Mouse (Mus musculus): ENCODE data around the gene Il17f. TPM values are rescaled to one million over a fixed set of nuclear protein-coding genes. Genes with fewer than 3 reads are reported as not detected.
"Not testable (repeated sequence)": the region's sequence is repeated elsewhere in the genome, so short reads cannot be mapped to it uniquely, and the experiment has no call there.

Gene Il17f
- not detected in 2 replicates for polyA plus RNA-seq (2015; fragmentation: Nextera tagmentation; extraction: Ambion mirVana)

DNA sequence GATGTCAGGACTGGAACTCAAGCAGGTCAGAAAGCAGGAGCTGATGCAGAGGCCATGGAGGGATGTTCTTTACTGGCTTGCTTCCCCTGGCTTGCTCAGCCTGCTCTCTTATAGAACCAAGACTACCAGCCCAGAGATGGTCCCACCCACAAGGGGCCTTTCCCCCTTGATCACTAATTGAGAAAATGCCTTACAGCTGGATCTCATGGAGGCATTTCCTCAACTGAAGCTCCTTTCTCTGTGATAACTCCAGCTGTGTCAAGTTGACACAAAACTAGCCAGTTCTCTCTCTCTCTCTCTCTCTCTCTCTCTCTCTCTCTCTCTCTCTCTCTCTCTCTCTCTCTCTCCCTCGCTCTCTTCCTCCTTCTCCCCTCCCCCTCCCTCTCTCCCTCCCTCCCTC is at the start of gene Il17f:
TSS of gene Il17f (minus strand) at position 101 of the 400 bp plus-strand sequence.
- H3K27me3 ChIP-seq (replicated peaks; ENCODE audit: control insufficient read depth, insufficient read depth, low read length); ATAC-seq; H3K36me3 ChIP-seq (ENCODE audit: control insufficient read depth, insufficient read depth); H3K9ac ChIP-seq (ENCODE audit: low read depth, low read length); H3K4me3 ChIP-seq (ENCODE audit: low read depth, low read length); H3K27ac ChIP-seq (ENCODE audit: low read depth, low read length); H3K4me1 ChIP-seq (replicated peaks; ENCODE audit: control insufficient read depth, insufficient read depth, low read length); H3K4me2 ChIP-seq (replicated peaks; ENCODE audit: low read depth); H3K9me3 ChIP-seq (ENCODE audit: control insufficient read depth): not testable (repeated sequence)
- WGBS: 87% methylated on average over 1 of the region's 1 CpGs

DNA sequence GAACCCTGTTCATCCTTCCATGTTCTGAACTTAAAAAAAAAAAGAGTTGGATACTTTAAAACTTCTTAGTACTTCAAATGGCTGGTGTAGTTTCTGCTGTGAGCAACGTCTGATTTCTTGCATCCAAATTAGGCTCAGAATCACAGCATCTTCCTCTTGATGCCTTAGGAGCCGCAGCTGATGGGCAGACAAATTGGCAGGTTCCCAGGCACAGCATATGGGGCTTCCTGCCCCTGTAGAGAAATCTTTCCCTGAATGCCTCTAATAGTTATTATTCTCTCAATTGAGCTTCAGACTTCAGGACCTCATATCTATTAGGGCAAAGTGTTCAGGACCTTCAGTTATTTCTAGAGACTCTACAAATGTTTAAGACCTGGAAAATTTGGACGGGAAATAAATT is 49.5 kb upstream of the Il17f start:
- Histone ChIP-seq H3K4me1 (replicated peaks; ENCODE audit: control insufficient read depth, insufficient read depth, low read length) (no peaks in the 10 kb centered on the region), H3K9ac (ENCODE audit: low read depth, low read length) (no peak overlapping the region), H3K27ac (ENCODE audit: low read depth, low read length) (no peak overlapping the region), H3K9me3 (ENCODE audit: control insufficient read depth) (no peaks in the 10 kb centered on the region), H3K27me3 (replicated peaks; ENCODE audit: control insufficient read depth, insufficient read depth, low read length) (no peaks in the 10 kb centered on the region), H3K4me2 (replicated peaks; ENCODE audit: low read depth) (no peak overlapping the region), H3K4me3 (ENCODE audit: low read depth, low read length) (no peak overlapping the region), H3K36me3 (ENCODE audit: control insufficient read depth, insufficient read depth) (no peaks in the 10 kb centered on the region)
- WGBS: 73% methylated on average over 3 of the region's 3 CpGs
- ATAC-seq: no peak
- no peak for TF ChIP-seq CTCF (IDR thresholded peaks at IDR 0.05; ENCODE audit: low read depth)

DNA sequence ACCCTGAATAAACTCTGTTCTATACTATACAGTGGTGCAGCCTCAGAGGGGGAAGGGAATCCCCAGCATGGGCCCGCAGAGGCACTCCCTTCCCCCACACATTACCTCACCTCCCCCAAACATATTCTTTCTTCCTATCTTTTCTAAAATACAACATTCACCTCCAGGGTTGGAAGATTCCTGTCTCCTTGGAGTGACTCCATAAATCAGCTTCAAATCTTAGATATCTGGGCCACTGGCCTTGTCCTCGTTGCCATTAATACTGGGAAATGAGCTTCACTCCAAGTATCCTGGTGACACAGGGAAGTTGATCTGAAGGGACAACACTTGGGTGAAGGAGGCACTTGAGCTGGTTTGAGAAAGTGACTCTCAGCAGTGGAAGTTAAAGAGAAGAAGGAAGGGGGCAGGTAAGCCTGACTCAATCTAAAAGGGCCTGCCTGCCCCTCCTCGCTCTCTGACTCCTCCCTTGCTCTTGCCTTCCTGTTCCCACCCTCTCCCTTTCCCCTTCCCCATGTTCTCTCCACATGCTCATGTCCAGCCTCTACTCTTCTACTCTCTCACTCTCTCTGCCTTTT is 46.2 kb upstream of the Il17f start:
- no peak overlapping the region for H3K27ac ChIP-seq (ENCODE audit: low read depth, low read length)

DNA sequence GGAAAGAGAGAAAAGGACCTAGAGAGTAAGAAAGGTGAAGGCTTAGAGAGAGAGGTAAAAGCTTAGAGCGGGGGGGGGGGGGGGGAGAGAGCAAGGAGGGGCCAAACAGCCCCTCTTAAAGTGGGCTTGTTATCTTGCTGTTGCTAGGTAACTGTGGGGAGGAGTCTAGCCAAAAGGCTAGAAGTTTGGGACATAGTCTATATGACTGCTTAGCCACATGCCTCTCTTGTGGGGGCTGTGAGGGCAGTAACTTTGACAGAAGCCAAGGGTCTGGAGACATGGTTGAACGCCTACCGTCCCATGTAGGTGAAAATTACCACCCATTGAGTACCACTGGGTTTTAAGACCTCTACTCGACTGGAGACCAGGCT is 42.7 kb upstream of the Il17f start:
- H3K36me3 ChIP-seq (ENCODE audit: control insufficient read depth, insufficient read depth): no peaks in the 10 kb centered on the region
- 86% methylated on average over 3 of the region's 4 CpGs for WGBS
- no peak overlapping the region for H3K4me3 ChIP-seq (ENCODE audit: low read depth, low read length)
- no peak overlapping the region for H3K27ac ChIP-seq (ENCODE audit: low read depth, low read length)
- TF ChIP-seq CTCF (IDR thresholded peaks at IDR 0.05; ENCODE audit: low read depth): no peak
- H3K27me3 ChIP-seq (replicated peaks; ENCODE audit: control insufficient read depth, insufficient read depth, low read length): no peaks in the 10 kb centered on the region
- no peak for ATAC-seq
- no peaks in the 10 kb centered on the region for H3K4me1 ChIP-seq (replicated peaks; ENCODE audit: control insufficient read depth, insufficient read depth, low read length)
- H3K9ac ChIP-seq (ENCODE audit: low read depth, low read length): no peak overlapping the region
- H3K9me3 ChIP-seq (ENCODE audit: control insufficient read depth): no peaks in the 10 kb centered on the region
- H3K4me2 ChIP-seq (replicated peaks; ENCODE audit: low read depth): no peak overlapping the region

More for the DNA sequence above, 46.2 kb upstream of the Il17f start:
- no peak overlapping the region for H3K9ac ChIP-seq (ENCODE audit: low read depth, low read length)
- H3K4me2 ChIP-seq (replicated peaks; ENCODE audit: low read depth): no peak overlapping the region
- no peaks in the 10 kb centered on the region for H3K36me3 ChIP-seq (ENCODE audit: control insufficient read depth, insufficient read depth)
- ATAC-seq: no peak
- H3K27me3 ChIP-seq (replicated peaks; ENCODE audit: control insufficient read depth, insufficient read depth, low read length): no peaks in the 10 kb centered on the region
- H3K9me3 ChIP-seq (ENCODE audit: control insufficient read depth): no peaks in the 10 kb centered on the region
- 85% methylated on average over 3 of the region's 3 CpGs for WGBS
- no peak for TF ChIP-seq CTCF (IDR thresholded peaks at IDR 0.05; ENCODE audit: low read depth)
- no peaks in the 10 kb centered on the region for H3K4me1 ChIP-seq (replicated peaks; ENCODE audit: control insufficient read depth, insufficient read depth, low read length)
- H3K4me3 ChIP-seq (ENCODE audit: low read depth, low read length): no peak overlapping the region

DNA sequence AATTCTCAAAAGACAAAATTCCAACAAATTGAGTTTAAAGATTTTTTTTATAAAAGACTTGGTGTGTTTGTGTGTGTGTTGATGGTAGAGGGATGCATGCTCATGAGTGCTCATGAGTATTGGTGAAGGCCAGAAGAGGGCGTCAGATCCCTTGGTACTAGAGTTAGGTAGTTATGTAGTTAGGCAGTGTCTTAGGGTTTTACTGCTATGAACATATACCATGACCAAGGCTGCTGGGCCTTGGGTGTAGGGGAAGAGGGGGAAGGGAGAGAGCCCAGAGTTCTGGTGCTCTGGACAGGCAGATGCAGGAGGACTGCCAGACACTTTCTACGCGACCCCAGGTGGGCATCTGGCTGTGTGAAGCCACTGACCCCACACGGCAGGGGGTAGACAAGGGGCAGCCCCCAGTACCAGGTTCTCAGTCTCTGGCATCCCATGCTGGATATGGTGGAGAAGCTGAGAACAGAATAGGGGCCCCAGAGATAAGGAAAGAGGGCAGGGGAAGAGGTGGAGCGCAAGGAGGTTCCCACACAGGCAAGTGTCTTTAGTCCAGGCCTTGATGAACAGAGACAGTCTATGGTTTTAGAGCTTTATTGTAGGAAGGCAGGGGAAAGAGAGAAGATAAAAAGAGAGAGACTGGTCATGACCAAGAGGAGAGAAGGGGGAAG is 42.2 kb upstream of the Il17f start:
- Histone ChIP-seq H3K27me3 (replicated peaks; ENCODE audit: control insufficient read depth, insufficient read depth, low read length) (no peaks in the 10 kb centered on the region), H3K9ac (ENCODE audit: low read depth, low read length) (no peak overlapping the region), H3K4me1 (replicated peaks; ENCODE audit: control insufficient read depth, insufficient read depth, low read length) (no peaks in the 10 kb centered on the region), H3K36me3 (ENCODE audit: control insufficient read depth, insufficient read depth) (no peaks in the 10 kb centered on the region), H3K27ac (ENCODE audit: low read depth, low read length) (no peak overlapping the region), H3K4me2 (replicated peaks; ENCODE audit: low read depth) (no peak overlapping the region), H3K9me3 (ENCODE audit: control insufficient read depth) (no peaks in the 10 kb centered on the region), H3K4me3 (ENCODE audit: low read depth, low read length) (no peak overlapping the region)
- ATAC-seq: peak; percentile 45; the same call in 1 of the 2 replicates
- peak; percentile 64 for TF ChIP-seq CTCF (IDR thresholded peaks at IDR 0.05; ENCODE audit: low read depth)
- 70% methylated on average over 5 of the region's 5 CpGs for WGBS

DNA sequence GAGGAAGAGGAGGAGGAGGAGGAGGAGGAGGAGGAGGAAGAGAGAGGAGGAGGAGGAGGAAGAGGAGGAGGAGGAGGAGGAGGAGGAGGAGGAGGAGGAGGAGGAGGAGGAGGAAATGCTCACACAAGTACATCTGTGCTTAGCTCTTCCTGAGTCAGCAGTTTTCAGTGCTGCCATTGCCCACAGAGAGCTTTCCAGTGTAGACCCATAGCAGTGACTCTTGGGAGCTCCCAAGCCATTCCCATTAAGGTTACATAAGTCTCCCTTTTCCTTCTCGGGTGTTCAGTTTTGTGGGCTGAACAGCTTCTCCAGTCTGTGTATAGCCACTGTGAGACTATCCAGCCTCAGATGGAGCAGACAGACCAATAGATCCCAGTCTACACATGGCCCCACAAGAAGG is 40.1 kb upstream of the Il17f start:
- no peak overlapping the region for H3K4me3 ChIP-seq (ENCODE audit: low read depth, low read length)
- H3K27ac ChIP-seq (ENCODE audit: low read depth, low read length): no peak overlapping the region
- 83% methylated on average over 1 of the region's 1 CpGs for WGBS
- no peaks in the 10 kb centered on the region for H3K4me1 ChIP-seq (replicated peaks; ENCODE audit: control insufficient read depth, insufficient read depth, low read length)
- ATAC-seq: no peak
- no peaks in the 10 kb centered on the region for H3K27me3 ChIP-seq (replicated peaks; ENCODE audit: control insufficient read depth, insufficient read depth, low read length)
- H3K9ac ChIP-seq (ENCODE audit: low read depth, low read length): no peak overlapping the region
- H3K4me2 ChIP-seq (replicated peaks; ENCODE audit: low read depth): no peak overlapping the region
- no peak for TF ChIP-seq CTCF (IDR thresholded peaks at IDR 0.05; ENCODE audit: low read depth)
- no peaks in the 10 kb centered on the region for H3K9me3 ChIP-seq (ENCODE audit: control insufficient read depth)
- H3K36me3 ChIP-seq (ENCODE audit: control insufficient read depth, insufficient read depth): no peaks in the 10 kb centered on the region

Measured in intestine, postnatal 0 days (tissue).